Mouse (Mus musculus) neural tube, embryonic 15.5 days (tissue): ENCODE data around the gene Tas2r116. TPM values are rescaled to one million over a fixed set of nuclear protein-coding genes. Genes with fewer than 3 reads are reported as not detected.

ENCODE experiments used
- ATAC-seq: fragments of 200-750 bp; cut with Nextera tagmentation; 2 replicates; pipeline ENCODE4 v1.8.0; 2017; ENCODE audit warnings: mild to moderate bottlenecking, moderate TSS enrichment, moderate library complexity; ENCODE audit not compliant: low FRiP score
- H3K27ac ChIP-seq: fragments of 300-500 bp; sonication (generic); replicated peaks from 2 replicates; pipeline ENCODE4 v1.5.1; 2015; ENCODE audit warnings: mild to moderate bottlenecking, inconsistent platforms
- H3K27me3 ChIP-seq: fragments of 300-500 bp; sonication (generic); replicated peaks from 2 replicates; pipeline ENCODE4 v1.6.1; 2015; ENCODE audit warnings: inconsistent platforms
- H3K36me3 ChIP-seq: fragments of 300-500 bp; sonication (generic); 2 replicates; pipeline ENCODE4 v1.6.1; 2015; ENCODE audit warnings: inconsistent platforms
- H3K4me1 ChIP-seq: fragments of 300-500 bp; sonication (generic); 2 replicates; pipeline ENCODE4 v1.6.1; 2015; ENCODE audit warnings: inconsistent platforms
- H3K4me2 ChIP-seq: fragments of 300-500 bp; sonication (generic); 2 replicates; pipeline ENCODE4 v1.6.1; 2015; ENCODE audit warnings: inconsistent platforms, mild to moderate bottlenecking, moderate library complexity
- H3K4me3 ChIP-seq: fragments of 300-500 bp; sonication (generic); replicated peaks from 2 replicates; pipeline ENCODE4 v1.5.1; 2015; ENCODE audit warnings: mild to moderate bottlenecking, inconsistent platforms
- H3K9ac ChIP-seq: fragments of 300-500 bp; sonication (generic); replicated peaks from 2 replicates; pipeline ENCODE4 v1.6.1; 2015; ENCODE audit warnings: mild to moderate bottlenecking, inconsistent platforms
- H3K9me3 ChIP-seq: fragments of 300-500 bp; sonication (generic); replicated peaks from 2 replicates; pipeline ENCODE4 v1.6.1; 2016; ENCODE audit warnings: inconsistent platforms
- WGBS: fragments of 180-500 bp; shearing (Covaris S2); methylation state at CpG from one replicate; pipeline ENCODE4 v1.1.7; 2015; ENCODE audit warnings: mixed read lengths; 5-methylcytosine and 5-hydroxymethylcytosine counted together
- polyA plus RNA-seq: library from polyadenylated mRNA; unstranded; fragments of >200 nt; fragmentation: Nextera tagmentation; extraction: Ambion mirVana; gene quantifications from 2 replicates; pipeline ENCODE4 v1.2.1, GENCODE M21; 2015

Gene Tas2r116
- not detected in 2 replicates for polyA plus RNA-seq

- H3K4me3 ChIP-seq = no peak within 1 kb of the TSS
- H3K27ac ChIP-seq = no peak within 1 kb of the TSS
- no peak within 1 kb of the TSS for H3K9ac ChIP-seq
- H3K4me1 ChIP-seq = no peaks in the 10 kb centered on the region
- no peak within 1 kb of the TSS for H3K4me2 ChIP-seq
- 81% methylated on average over 1 of the region's 1 CpGs for WGBS
- no peaks in the 10 kb centered on the region for H3K27me3 ChIP-seq
- no peak for ATAC-seq
- H3K36me3 ChIP-seq = no peaks in the 10 kb centered on the region
- no peaks in the 10 kb centered on the region for H3K9me3 ChIP-seq
These were observed at the start of gene Tas2r116 for GRCm38 (mm10) chr6:132855138-132855537. TSS of gene Tas2r116 (plus strand) at chr6:132855438.

- no peak for ATAC-seq
- Histone ChIP-seq H3K27ac (no peak within 1 kb of the TSS), H3K4me1 (no peaks in the 10 kb centered on the region), H3K9me3 (no peaks in the 10 kb centered on the region), H3K27me3 (no peaks in the 10 kb centered on the region), H3K36me3 (no peaks in the 10 kb centered on the region), H3K9ac (no peak within 1 kb of the TSS), H3K4me2 (no peak within 1 kb of the TSS), H3K4me3 (no peak within 1 kb of the TSS)
- 93% methylated on average over 1 of the region's 1 CpGs for WGBS
These were observed 8.4 kb upstream of the Tas2r116 start, which contains the start of gene Tas2r123 for GRCm38 (mm10) chr6:132846842-132847241. TSS of gene Tas2r123 (plus strand) at chr6:132847142.

GRCm38 (mm10) chr6:132867708-132868107 is 12.5 kb downstream of the Tas2r116 start, which contains the start of gene Tas2r110:
TSS of gene Tas2r110 (plus strand) at chr6:132868008.
- H3K4me1 ChIP-seq = no peaks in the 10 kb centered on the region
- no peak within 1 kb of the TSS for H3K4me3 ChIP-seq
- no peak within 1 kb of the TSS for H3K27ac ChIP-seq
- H3K36me3 ChIP-seq = no peaks in the 10 kb centered on the region
- ATAC-seq = no peak
- no peak within 1 kb of the TSS for H3K9ac ChIP-seq
- no peak within 1 kb of the TSS for H3K4me2 ChIP-seq
- H3K9me3 ChIP-seq = no peaks in the 10 kb centered on the region
- H3K27me3 ChIP-seq = no peaks in the 10 kb centered on the region

- H3K27me3 ChIP-seq = no peaks in the 10 kb centered on the region
- ATAC-seq = no peak
- no peaks in the 10 kb centered on the region for H3K36me3 ChIP-seq
- H3K4me3 ChIP-seq = no peak within 1 kb of the TSS
- no peak within 1 kb of the TSS for H3K4me2 ChIP-seq
- no peak within 1 kb of the TSS for H3K9ac ChIP-seq
- H3K4me1 ChIP-seq = no peaks in the 10 kb centered on the region
- 76% methylated on average over 1 of the region's 1 CpGs for WGBS
- H3K9me3 ChIP-seq = no peaks in the 10 kb centered on the region
- no peak within 1 kb of the TSS for H3K27ac ChIP-seq
These were observed 37.5 kb downstream of the Tas2r116 start, which contains the start of gene Tas2r113 for GRCm38 (mm10) chr6:132892711-132893110. TSS of gene Tas2r113 (plus strand) at chr6:132893011.

Other genes with a start within 250 kb of the Tas2r116 start
- not detected in 2 replicates for gene A630073D07Rik, start 203.9 kb upstream of the Tas2r116 start, polyA plus RNA-seq
- gene Tas2r120, start 198.5 kb upstream of the Tas2r116 start, polyA plus RNA-seq = not detected in 2 replicates
- gene Tas2r121, start 154.4 kb upstream of the Tas2r116 start, polyA plus RNA-seq = not detected in 2 replicates
- not detected in 2 replicates for gene Tas2r122, start 143.5 kb upstream of the Tas2r116 start, polyA plus RNA-seq
- not detected in 2 replicates for gene Tas2r115, start 117.4 kb upstream of the Tas2r116 start, polyA plus RNA-seq
- not detected in 2 replicates for gene Tas2r124, start 100.7 kb upstream of the Tas2r116 start, polyA plus RNA-seq
- not detected in 2 replicates for gene Tas2r102, start 93.3 kb upstream of the Tas2r116 start, polyA plus RNA-seq
- gene Tas2r136, start 77.3 kb upstream of the Tas2r116 start, polyA plus RNA-seq = not detected in 2 replicates
- gene Tas2r117, start 52.6 kb upstream of the Tas2r116 start, polyA plus RNA-seq = not detected in 2 replicates
- gene Tas2r123, start 8.3 kb upstream of the Tas2r116 start, polyA plus RNA-seq = not detected in 2 replicates
- not detected in 2 replicates for gene Tas2r110, start 12.6 kb downstream of the Tas2r116 start, polyA plus RNA-seq
- gene Tas2r113, start 37.6 kb downstream of the Tas2r116 start, polyA plus RNA-seq = not detected in 2 replicates
- not detected in 2 replicates for gene Tas2r125, start 54.2 kb downstream of the Tas2r116 start, polyA plus RNA-seq
- gene Tas2r129, start 95.7 kb downstream of the Tas2r116 start, polyA plus RNA-seq = not detected in 2 replicates
- not detected in 2 replicates for gene Tas2r131, start 102.5 kb downstream of the Tas2r116 start, polyA plus RNA-seq
- gene Tas2r109, start 125.5 kb downstream of the Tas2r116 start, polyA plus RNA-seq = not detected in 2 replicates
- gene Tas2r103, start 181.7 kb downstream of the Tas2r116 start, polyA plus RNA-seq = not detected in 2 replicates
- not detected in 2 replicates for gene Tas2r140, start 200.4 kb downstream of the Tas2r116 start, polyA plus RNA-seq
- 116 and 136 TPM in 2 replicates for gene Smim10l1, start 249.5 kb downstream of the Tas2r116 start, polyA plus RNA-seq